Mouse (Mus musculus) CH12.LX (cell line): Measurements from ENCODE around the gene Nccrp1.
"Not testable (repeated sequence)": the region's sequence is repeated elsewhere in the genome, so short reads cannot be mapped to it uniquely, and the experiment has no call there.

Source experiments
- BHLHE40 ChIP-seq: IDR thresholded peaks from 2 replicates; pipeline ENCODE4 v1.6.1; 2011; ENCODE audit warnings: mild to moderate bottlenecking, low read depth, low read length, improper control_type of control experiment
- CTCF ChIP-seq, 2 experiments: IDR thresholded peaks in 1 of 2; conservative IDR thresholded peaks in 1 of 2; 2 replicates each; pipeline ENCODE4 v1.5.1; 2011 to 2012; ENCODE audit warnings: low read depth in 2 of 2, low read length in 2 of 2, improper control_type of control experiment in 1 of 2, inconsistent platforms in 1 of 2, mild to moderate bottlenecking in 1 of 2, moderate library complexity in 1 of 2
- E2F4 ChIP-seq: IDR thresholded peaks from 2 replicates; pipeline ENCODE4 v1.6.1; 2011; ENCODE audit warnings: low read depth, low read length, improper control_type of control experiment; ENCODE audit not compliant: insufficient replicate concordance
- ELF1 ChIP-seq: IDR thresholded peaks from 2 replicates; pipeline ENCODE4 v1.6.1; 2014; ENCODE audit warnings: low read depth, mild to moderate bottlenecking, inconsistent platforms, low read length, improper control_type of control experiment
- GABPA ChIP-seq: IDR thresholded peaks from 2 replicates; pipeline ENCODE4 v1.6.1; 2012; ENCODE audit warnings: low read depth, low read length, improper control_type of control experiment, inconsistent platforms; ENCODE audit not compliant: insufficient replicate concordance
- IRF4 ChIP-seq: IDR thresholded peaks from 2 replicates; pipeline ENCODE4 v1.6.1; 2014; ENCODE audit warnings: low read depth, mild to moderate bottlenecking, inconsistent platforms, low read length, improper control_type of control experiment
- MAX ChIP-seq: IDR thresholded peaks from 2 replicates; pipeline ENCODE4 v1.6.1; 2011; ENCODE audit warnings: low read length, improper control_type of control experiment
- MYC ChIP-seq: IDR thresholded peaks from 2 replicates; pipeline ENCODE4 v1.6.1; 2011; ENCODE audit warnings: low read depth, mild to moderate bottlenecking, improper control_type of control experiment, low read length
- NELFE ChIP-seq: IDR thresholded peaks from 2 replicates; pipeline ENCODE4 v1.6.1; 2011; ENCODE audit warnings: low read depth, low read length, improper control_type of control experiment
- POLR2A ChIP-seq: IDR thresholded peaks from 2 replicates; pipeline ENCODE4 v1.6.1; 2011; ENCODE audit warnings: low read depth, mild to moderate bottlenecking, improper control_type of control experiment, low read length
- RAD21 ChIP-seq: IDR thresholded peaks from 2 replicates; pipeline ENCODE4 v1.6.1; 2011; ENCODE audit warnings: low read depth, mild to moderate bottlenecking, low read length, improper control_type of control experiment, moderate library complexity
- SIN3A ChIP-seq: IDR thresholded peaks from 2 replicates; pipeline ENCODE4 v1.6.1; 2012; ENCODE audit warnings: low read length, improper control_type of control experiment, inconsistent platforms

DNA sequence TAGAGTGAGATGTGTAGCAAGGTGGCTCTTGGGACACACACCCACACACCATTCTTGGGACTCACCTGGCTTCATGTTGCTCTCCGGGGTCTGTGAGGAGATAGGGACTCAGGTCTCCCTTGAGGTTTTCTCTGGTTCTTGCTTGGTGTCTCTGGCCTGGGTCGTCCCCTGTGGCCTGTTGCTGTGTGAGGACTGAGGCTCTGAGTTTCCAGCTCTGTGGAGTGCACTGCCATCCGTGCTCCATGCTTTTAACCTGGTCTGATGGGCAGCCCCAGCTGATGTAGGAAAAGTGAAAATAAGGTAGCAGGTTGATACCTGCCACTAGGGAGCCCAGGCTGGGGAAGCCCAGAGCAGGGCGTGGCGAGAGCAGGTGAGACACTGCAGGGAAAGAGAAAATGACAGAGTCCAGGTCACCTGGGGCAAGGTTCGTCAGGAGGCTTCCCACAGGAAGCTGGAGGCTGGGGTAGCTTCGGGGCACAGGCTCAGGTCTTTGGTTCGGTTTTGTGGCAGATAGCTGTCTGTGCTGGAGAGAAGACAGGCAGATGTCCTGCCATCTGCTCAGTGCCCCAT, 36.6 kb downstream of the Nccrp1 start, which contains the start of gene Ifnl2:
- not testable (repeated sequence) for TF ChIP-seq BHLHE40; ELF1; SIN3A; IRF4; MYC; POLR2A; CTCF (conservative IDR thresholded peaks at IDR 0.05 in 1 of 2, IDR thresholded peaks at IDR 0.05 in 1 of 2; ENCODE audit: low read depth in 2 of 2, low read length in 2 of 2); E2F4; MAX; NELFE; GABPA; RAD21
